Mouse (Mus musculus) bone marrow macrophage, adult 2 months (primary cell): Measurements from ENCODE around the gene Sept9. TPM values are rescaled to one million over a fixed set of nuclear protein-coding genes. Genes with fewer than 3 reads are reported as not detected.

ENCODE experiments used
- H3K27ac ChIP-seq: 2 replicates; pipeline ENCODE4 v1.5.1; 2012; ENCODE audit warnings: low read depth, low read length; ENCODE audit not compliant: insufficient read depth
- H3K4me1 ChIP-seq: 2 replicates; pipeline ENCODE4 v1.6.1; 2012; ENCODE audit warnings: low read length; ENCODE audit not compliant: control insufficient read depth, insufficient read depth
- H3K4me3 ChIP-seq: 2 replicates; pipeline ENCODE4 v1.5.1; 2012; ENCODE audit warnings: mild to moderate bottlenecking, low read length, moderate library complexity; ENCODE audit not compliant: insufficient read depth
- CTCF ChIP-seq: IDR thresholded peaks from 2 replicates; pipeline ENCODE4 v1.5.1; 2012; ENCODE audit warnings: low read depth, mild to moderate bottlenecking, low read length, moderate library complexity
- POLR2A ChIP-seq: IDR thresholded peaks from 2 replicates; pipeline ENCODE4 v1.6.1; 2012; ENCODE audit warnings: mild to moderate bottlenecking, low read depth, low read length, borderline replicate concordance
- polyA plus RNA-seq: library from polyadenylated mRNA; stranded (reverse); fragments of >200 nt; gene quantifications from 2 replicates; pipeline ENCODE4 v1.2.4, GENCODE M21; 2012; ENCODE audit not compliant: missing spikeins, insufficient read depth, insufficient read length

Gene Sept9
- polyA plus RNA-seq, 1 experiment, result 123 TPM

GRCm38 (mm10) chr11:117314520-117314919 lies 115.1 kb downstream of the Sept9 start:
- no peak overlapping the region for H3K4me3 ChIP-seq
- TF ChIP-seq CTCF (no peak), POLR2A (no peak)
- H3K27ac ChIP-seq, result no peak overlapping the region
- H3K4me1 ChIP-seq, result peaks cover 30% of the 10 kb centered on the region

- Histone ChIP-seq H3K27ac (no peak overlapping the region), H3K4me1 (peaks cover 34% of the 10 kb centered on the region), H3K4me3 (no peak overlapping the region)
- TF ChIP-seq POLR2A, result no peak
- TF ChIP-seq CTCF, result no peak
Observed at GRCm38 (mm10) chr11:117315309-117315708, 115.8 kb downstream of the Sept9 start.

GRCm38 (mm10) chr11:117316441-117317331 lies 117.2 kb downstream of the Sept9 start:
- peak overlapping the region; percentile 9; the same call in 1 of the 2 replicates for H3K4me3 ChIP-seq
- TF ChIP-seq CTCF (no peak), POLR2A (no peak)

GRCm38 (mm10) chr11:117317429-117318101 lies 118.1 kb downstream of the Sept9 start:
- peaks cover 38% of the 10 kb centered on the region for H3K4me1 ChIP-seq
- peak overlapping the region; percentile 58 for H3K27ac ChIP-seq
- H3K4me3 ChIP-seq, result peak overlapping the region; percentile 9
- no peak for TF ChIP-seq CTCF
- no peak for TF ChIP-seq POLR2A

More at GRCm38 (mm10) chr11:117316441-117317331, 117.2 kb downstream of the Sept9 start:
- peak overlapping the region; percentile 58 for H3K27ac ChIP-seq
- H3K4me1 ChIP-seq, result peaks cover 38% of the 10 kb centered on the region

GRCm38 (mm10) chr11:117318202-117318601 lies 118.7 kb downstream of the Sept9 start:
- no peak overlapping the region for H3K27ac ChIP-seq
- peaks cover 38% of the 10 kb centered on the region for H3K4me1 ChIP-seq
- no peak overlapping the region for H3K4me3 ChIP-seq
- TF ChIP-seq CTCF (no peak), POLR2A (no peak)

GRCm38 (mm10) chr11:117318731-117319542 lies 119.5 kb downstream of the Sept9 start:
- Histone ChIP-seq H3K4me3 (no peak overlapping the region), H3K27ac (no peak overlapping the region), H3K4me1 (peaks cover 42% of the 10 kb centered on the region)
- no peak for TF ChIP-seq CTCF
- TF ChIP-seq POLR2A, result no peak

GRCm38 (mm10) chr11:117319543-117320335 lies 120.3 kb downstream of the Sept9 start:
- TF ChIP-seq POLR2A (no peak), CTCF (no peak)
- Histone ChIP-seq H3K27ac (no peak overlapping the region), H3K4me3 (no peak overlapping the region), H3K4me1 (peaks cover 47% of the 10 kb centered on the region)

- TF ChIP-seq CTCF (no peak), POLR2A (no peak)
- Histone ChIP-seq H3K4me1 (peaks cover 54% of the 10 kb centered on the region), H3K27ac (0 out of 2 replicates have a peak overlapping the region, but pooled peaks have one; percentile 3), H3K4me3 (no peak overlapping the region)
Observed at GRCm38 (mm10) chr11:117320482-117320881, 121.0 kb downstream of the Sept9 start.
